10 mouse cellular contexts compared by ENCODE assay signal in genomic region chr1:75704832-75705650, GRCm38 (mm10).
DNase-seq lines count a peak whose midpoint lies in the region; ATAC-seq and TF ChIP-seq lines count a peak whose summit lies in the region.
"Had no signal": no experiment of that assay in that cellular context is flagged by ENCODE, and none has a peak within 500 bp of the region (broad histone marks: within the 10 kb centered on the region; RNA-seq: fewer than 3 reads in every experiment).

No protein-coding gene starts in this region.

- no peak for TF ChIP-seq EP300 in heart, adult 2 months (IDR thresholded peaks at IDR 0.05; ENCODE audit: insufficient read depth, low read depth, low read length)

- 43% methylated on average over 24 of the region's 24 CpGs for WGBS in heart, adult 2 months
- WGBS in hindbrain, embryonic 10.5 days: 43% methylated on average over 24 of the region's 24 CpGs
- WGBS in limb, embryonic 15.5 days: 29% methylated on average over 24 of the region's 24 CpGs
- WGBS in thymus, adult 2 months: 58% methylated on average over 24 of the region's 24 CpGs

- no peaks in the 10 kb centered on the region for H3K36me3 ChIP-seq in heart, adult 2 months (ENCODE audit: control insufficient read depth, insufficient read depth, low read length)
- no peaks in the 10 kb centered on the region for H3K36me3 ChIP-seq in hindbrain, embryonic 10.5 days
- no peaks in the 10 kb centered on the region for H3K36me3 ChIP-seq in limb, embryonic 15.5 days
- H3K36me3 ChIP-seq in thymus, adult 2 months (ENCODE audit: control insufficient read depth, insufficient read depth, low read length): no peaks in the 10 kb centered on the region
- H3K36me3 ChIP-seq: G1E; heart, embryonic 15.5 days had no signal

- peak overlapping the region; percentile 27; the same call in 1 of the 2 replicates for H3K4me2 ChIP-seq in limb, embryonic 15.5 days
- H3K4me2 ChIP-seq: heart, embryonic 15.5 days had no signal

- no peaks in the 10 kb centered on the region for H3K79me2 ChIP-seq in heart, adult 2 months (replicated peaks; ENCODE audit: control insufficient read depth, insufficient read depth, low read length)

- ATAC-seq in limb, embryonic 15.5 days (ENCODE audit: insufficient number of reproducible peaks, low FRiP score, low TSS enrichment, low read depth): peak; percentile 55; the same call in 1 of the 2 replicates
- ATAC-seq in activated CD4-positive, CD25-positive, alpha-beta regulatory T cell, adult 4 months: no peak

- H3K9ac ChIP-seq in heart, adult 2 months (ENCODE audit: low read depth, low read length): no peak overlapping the region
- H3K9ac ChIP-seq in limb, embryonic 15.5 days: no peak overlapping the region
- H3K9ac ChIP-seq: heart, embryonic 15.5 days had no signal

- no peaks in the 10 kb centered on the region for H3K9me3 ChIP-seq in hindbrain, embryonic 10.5 days
- no peaks in the 10 kb centered on the region for H3K9me3 ChIP-seq in limb, embryonic 15.5 days
- H3K9me3 ChIP-seq: heart, embryonic 15.5 days had no signal

- no peak overlapping the region for H3K4me3 ChIP-seq in heart, adult 2 months
- peak overlapping the region; percentile 24; the same call in 1 of the 2 replicates for H3K4me3 ChIP-seq in hindbrain, embryonic 10.5 days
- no peak overlapping the region for H3K4me3 ChIP-seq in limb, embryonic 15.5 days
- no peak overlapping the region for H3K4me3 ChIP-seq in thymus, adult 2 months (ENCODE audit: control insufficient read depth, insufficient read depth, low read length)
- H3K4me3 ChIP-seq: heart, embryonic 15.5 days had no signal

- TF ChIP-seq CTCF in heart, adult 2 months (IDR thresholded peaks at IDR 0.05): no peak
- TF ChIP-seq CTCF in thymus, adult 2 months (IDR thresholded peaks at IDR 0.05; ENCODE audit: borderline replicate concordance, control insufficient read depth, extremely low read depth, insufficient read depth, low read length, poor library complexity): no peak

- H3K27me3 ChIP-seq in heart, adult 2 months (ENCODE audit: control insufficient read depth, insufficient read depth, low read length): no peaks in the 10 kb centered on the region
- peaks cover 11% of the 10 kb centered on the region for H3K27me3 ChIP-seq in hindbrain, embryonic 10.5 days (ENCODE audit: insufficient read depth, poor library complexity, severe bottlenecking)
- H3K27me3 ChIP-seq in limb, embryonic 15.5 days: no peaks in the 10 kb centered on the region
- H3K27me3 ChIP-seq in thymus, adult 2 months (ENCODE audit: control insufficient read depth, insufficient read depth, low read length): no peaks in the 10 kb centered on the region
- H3K27me3 ChIP-seq: heart, embryonic 15.5 days had no signal

- no peak for TF ChIP-seq POLR2A in heart, adult 2 months (IDR thresholded peaks at IDR 0.05; ENCODE audit: insufficient read depth, low read depth, low read length)
- no peak for TF ChIP-seq POLR2A in thymus, adult 2 months (IDR thresholded peaks at IDR 0.05; ENCODE audit: control insufficient read depth, extremely low read depth, insufficient read depth, low read length, poor library complexity)

- intact Hi-C loops in heart, postnatal 10 days (cut with DNase I): no loop called here
- intact Hi-C loops in heart, adult 2 months (cut with DNase I): no loop called here

- no peaks in the 10 kb centered on the region for H3K4me1 ChIP-seq in heart, adult 2 months (ENCODE audit: control insufficient read depth, insufficient read depth, low read length)
- H3K4me1 ChIP-seq in hindbrain, embryonic 10.5 days (replicated peaks): peaks cover 12% of the 10 kb centered on the region
- peaks cover 14% of the 10 kb centered on the region for H3K4me1 ChIP-seq in limb, embryonic 15.5 days
- no peaks in the 10 kb centered on the region for H3K4me1 ChIP-seq in thymus, adult 2 months (replicated peaks; ENCODE audit: control insufficient read depth, insufficient read depth, low read length)

- H3K27ac ChIP-seq in heart, adult 2 months: no peak overlapping the region
- peak overlapping the region; percentile 62 for H3K27ac ChIP-seq in hindbrain, embryonic 10.5 days
- H3K27ac ChIP-seq in limb, embryonic 15.5 days: peak overlapping the region; percentile 64
- H3K27ac ChIP-seq in thymus, adult 2 months (ENCODE audit: control insufficient read depth, insufficient read depth, low read length): no peak overlapping the region
- H3K27ac ChIP-seq: heart, embryonic 15.5 days had no signal

- peak; percentile 19 to 25 for DNase-seq in heart, postnatal 10 days
- DNase-seq in heart, adult 2 months: no peak
- DNase-seq in embryo, embryonic 10.5 days (ENCODE audit: low spot score): peak; percentile 60
- DNase-seq in hindbrain, embryonic 10.5 days (ENCODE audit: low spot score): peak; percentile 22
- DNase-seq in adrenal gland, postnatal 14 days: no peak
- no peak for DNase-seq in thymus, adult 2 months

Comparison
In these comparisons a context has a peak if more than half of its experiments do, and no peak if none do; other contexts are left out.
1. DNase-seq: peak in heart, postnatal 10 days (2 of 2), embryo, embryonic 10.5 days (single experiment) and hindbrain, embryonic 10.5 days (single experiment); none in heart, adult 2 months (0 of 2), adrenal gland, postnatal 14 days (single experiment) and thymus, adult 2 months (single experiment).
2. H3K27ac ChIP-seq: peak in hindbrain, embryonic 10.5 days (single experiment) and limb, embryonic 15.5 days (single experiment); none in heart, adult 2 months (single experiment) and thymus, adult 2 months (single experiment).